Mouse (Mus musculus) embryonic facial prominence, embryonic 12.5 days (tissue): ENCODE measurements around the gene Kera. TPM values are rescaled to one million over a fixed set of nuclear protein-coding genes. Genes with fewer than 3 reads are reported as not detected.

Experiments
- ATAC-seq: fragments of 200-750 bp; cut with Nextera tagmentation; 2 replicates; pipeline ENCODE4 v1.8.0; 2017; ENCODE audit not compliant: insufficient number of reproducible peaks, insufficient read depth, low FRiP score, low TSS enrichment
- H3K27ac ChIP-seq: fragments of 300-500 bp; sonication (generic); 2 replicates; pipeline ENCODE4 v1.5.1; 2016; ENCODE audit warnings: mild to moderate bottlenecking
- H3K27me3 ChIP-seq: fragments of 300-500 bp; sonication (generic); 2 replicates; pipeline ENCODE4 v1.6.1; 2016; ENCODE audit warnings: mild to moderate bottlenecking, moderate library complexity
- H3K36me3 ChIP-seq: fragments of 300-500 bp; sonication (generic); 2 replicates; pipeline ENCODE4 v1.6.1; 2016; ENCODE audit warnings: mild to moderate bottlenecking
- H3K4me1 ChIP-seq: fragments of 300-500 bp; sonication (generic); 2 replicates; pipeline ENCODE4 v1.6.1; 2016
- H3K4me2 ChIP-seq: fragments of 300-500 bp; sonication (generic); replicated peaks from 2 replicates; pipeline ENCODE4 v1.6.1; 2016; ENCODE audit warnings: mild to moderate bottlenecking, moderate library complexity
- H3K4me3 ChIP-seq: fragments of 300-500 bp; sonication (generic); 2 replicates; pipeline ENCODE4 v1.5.1; 2016; ENCODE audit warnings: mild to moderate bottlenecking
- H3K9ac ChIP-seq: fragments of 300-500 bp; sonication (generic); 2 replicates; pipeline ENCODE4 v1.6.1; 2016; ENCODE audit warnings: mild to moderate bottlenecking, moderate library complexity
- H3K9me3 ChIP-seq: fragments of 300-500 bp; sonication (generic); 2 replicates; pipeline ENCODE4 v1.6.1; 2016; ENCODE audit warnings: mild to moderate bottlenecking, moderate library complexity
- WGBS: fragments of 180-500 bp; shearing (Covaris S2); methylation state at CpG from one replicate; pipeline ENCODE4 v1.1.7; 2016; 5-methylcytosine and 5-hydroxymethylcytosine counted together
- polyA plus RNA-seq: library from polyadenylated mRNA; unstranded; fragments of >200 nt; fragmentation: Nextera tagmentation; extraction: Ambion mirVana; gene quantifications from 2 replicates; pipeline ENCODE4 v1.2.1, GENCODE M21; 2016

Gene Kera
- 6.6 and 6.7 TPM in 2 replicates for polyA plus RNA-seq

- WGBS = 61% methylated on average over 2 of the region's 2 CpGs
- no peak within 1 kb of the TSS for H3K27ac ChIP-seq
- H3K9ac ChIP-seq = no peak within 1 kb of the TSS
- ATAC-seq = no peak
- 0 out of 2 replicates have a peak, but pooled peaks cover 7% of the 10 kb centered on the region for H3K4me1 ChIP-seq
- H3K36me3 ChIP-seq = no peaks in the 10 kb centered on the region
- H3K4me3 ChIP-seq = no peak within 1 kb of the TSS
- no peaks in the 10 kb centered on the region for H3K9me3 ChIP-seq
- no peak within 1 kb of the TSS for H3K4me2 ChIP-seq
- H3K27me3 ChIP-seq = no peaks in the 10 kb centered on the region
These were observed at the start of gene Kera for GRCm38 (mm10) chr10:97606579-97606978. TSS of gene Kera (plus strand) at chr10:97606879.

- Histone ChIP-seq H3K4me1 (no peaks in the 10 kb centered on the region; the same call in 1 of the 2 replicates), H3K9ac (no peak within 1 kb of the TSS), H3K9me3 (no peaks in the 10 kb centered on the region; the same call in 1 of the 2 replicates), H3K27ac (peak within 1 kb of the TSS; percentile 80), H3K4me2 (peak within 1 kb of the TSS; percentile 41), H3K4me3 (0 out of 2 replicates have a peak within 1 kb of the TSS, but pooled peaks have one; percentile 22), H3K36me3 (peaks cover 7% of the 10 kb centered on the region; the same call in 1 of the 2 replicates), H3K27me3 (no peaks in the 10 kb centered on the region)
- WGBS = 23% methylated on average over 10 of the region's 10 CpGs
- 0 out of 2 replicates have a peak, but pooled peaks have one; percentile 64 for ATAC-seq
These were observed 41.5 kb upstream of the Kera start, which contains the start of gene Lum for GRCm38 (mm10) chr10:97564957-97565856. TSS of gene Lum (plus strand) at chr10:97565128.

- 44% methylated on average over 8 of the region's 8 CpGs for WGBS
- H3K36me3 ChIP-seq = peaks cover 7% of the 10 kb centered on the region; the same call in 1 of the 2 replicates
- H3K4me1 ChIP-seq = no peaks in the 10 kb centered on the region; the same call in 1 of the 2 replicates
- ATAC-seq = no peak
- H3K4me3 ChIP-seq = no peak overlapping the region; the same call in 1 of the 2 replicates
- H3K27ac ChIP-seq = peak overlapping the region; percentile 60; the same call in 1 of the 2 replicates
- no peaks in the 10 kb centered on the region for H3K27me3 ChIP-seq
- peak overlapping the region; percentile 36 for H3K4me2 ChIP-seq
- H3K9me3 ChIP-seq = no peaks in the 10 kb centered on the region; the same call in 1 of the 2 replicates
- no peak overlapping the region for H3K9ac ChIP-seq
These were observed 39.1 kb upstream of the Kera start for GRCm38 (mm10) chr10:97567489-97568135.

GRCm38 (mm10) chr10:97582543-97583231 is 24.0 kb upstream of the Kera start:
- no peaks in the 10 kb centered on the region for H3K36me3 ChIP-seq
- H3K4me1 ChIP-seq = peaks cover 6% of the 10 kb centered on the region; the same call in 1 of the 2 replicates
- H3K9me3 ChIP-seq = no peaks in the 10 kb centered on the region
- no peak overlapping the region for H3K27ac ChIP-seq
- no peak overlapping the region for H3K9ac ChIP-seq
- H3K4me2 ChIP-seq = no peak overlapping the region
- no peak overlapping the region for H3K4me3 ChIP-seq
- H3K27me3 ChIP-seq = no peaks in the 10 kb centered on the region
- ATAC-seq = no peak
- 93% methylated on average over 4 of the region's 4 CpGs for WGBS

GRCm38 (mm10) chr10:97584176-97584575 is 22.5 kb upstream of the Kera start:
- Histone ChIP-seq H3K9ac (no peak overlapping the region), H3K4me1 (peaks cover 6% of the 10 kb centered on the region; the same call in 1 of the 2 replicates), H3K36me3 (no peaks in the 10 kb centered on the region), H3K9me3 (no peaks in the 10 kb centered on the region), H3K27me3 (no peaks in the 10 kb centered on the region), H3K4me2 (no peak overlapping the region), H3K4me3 (no peak overlapping the region), H3K27ac (peak overlapping the region; percentile 70)
- WGBS = 15% methylated on average over 3 of the region's 3 CpGs
- ATAC-seq = no peak

GRCm38 (mm10) chr10:97587159-97587558 is 19.5 kb upstream of the Kera start:
- Histone ChIP-seq H3K9ac (no peak overlapping the region), H3K4me1 (peaks cover 11% of the 10 kb centered on the region; the same call in 1 of the 2 replicates), H3K27ac (no peak overlapping the region), H3K36me3 (no peaks in the 10 kb centered on the region), H3K27me3 (no peaks in the 10 kb centered on the region), H3K9me3 (no peaks in the 10 kb centered on the region), H3K4me2 (no peak overlapping the region), H3K4me3 (no peak overlapping the region)
- 59% methylated on average over 5 of the region's 5 CpGs for WGBS
- ATAC-seq = no peak

- Histone ChIP-seq H3K4me2 (no peak overlapping the region), H3K36me3 (no peaks in the 10 kb centered on the region), H3K27me3 (no peaks in the 10 kb centered on the region), H3K4me1 (0 out of 2 replicates have a peak, but pooled peaks cover 5% of the 10 kb centered on the region), H3K9ac (no peak overlapping the region), H3K27ac (no peak overlapping the region), H3K9me3 (no peaks in the 10 kb centered on the region), H3K4me3 (no peak overlapping the region)
- 84% methylated on average over 6 of the region's 6 CpGs for WGBS
- ATAC-seq = no peak
These were observed 17.1 kb upstream of the Kera start for GRCm38 (mm10) chr10:97589574-97589973.

- H3K4me3 ChIP-seq = no peak overlapping the region
- no peak overlapping the region for H3K4me2 ChIP-seq
- no peak for ATAC-seq
- H3K27me3 ChIP-seq = no peaks in the 10 kb centered on the region
- 32% methylated on average over 3 of the region's 3 CpGs for whole genome bisulfite sequencing
- no peak overlapping the region for H3K27ac ChIP-seq
- no peak overlapping the region for H3K9ac ChIP-seq
- no peaks in the 10 kb centered on the region for H3K9me3 ChIP-seq
- H3K4me1 ChIP-seq = 0 out of 2 replicates have a peak, but pooled peaks cover 5% of the 10 kb centered on the region
- no peaks in the 10 kb centered on the region for H3K36me3 ChIP-seq
These were observed 15.6 kb upstream of the Kera start for GRCm38 (mm10) chr10:97591036-97591435.

- no peak overlapping the region for H3K4me3 ChIP-seq
- H3K27me3 ChIP-seq = no peaks in the 10 kb centered on the region
- H3K9me3 ChIP-seq = no peaks in the 10 kb centered on the region
- H3K27ac ChIP-seq = no peak overlapping the region
- H3K36me3 ChIP-seq = no peaks in the 10 kb centered on the region
- no peak overlapping the region for H3K4me2 ChIP-seq
- WGBS = 28% methylated on average over 3 of the region's 3 CpGs
- no peak for ATAC-seq
- H3K9ac ChIP-seq = no peak overlapping the region
- 0 out of 2 replicates have a peak, but pooled peaks cover 5% of the 10 kb centered on the region for H3K4me1 ChIP-seq
These were observed 15.0 kb upstream of the Kera start for GRCm38 (mm10) chr10:97591685-97592084.

GRCm38 (mm10) chr10:97595680-97596079 is 11.0 kb upstream of the Kera start:
- peak overlapping the region; percentile 63; the same call in 1 of the 2 replicates for H3K27ac ChIP-seq
- H3K4me2 ChIP-seq = no peak overlapping the region
- 40% methylated on average over 1 of the region's 1 CpGs for WGBS
- no peak overlapping the region for H3K4me3 ChIP-seq
- H3K9me3 ChIP-seq = no peaks in the 10 kb centered on the region
- H3K27me3 ChIP-seq = no peaks in the 10 kb centered on the region
- no peak overlapping the region for H3K9ac ChIP-seq
- no peaks in the 10 kb centered on the region for H3K4me1 ChIP-seq
- no peak for ATAC-seq
- H3K36me3 ChIP-seq = no peaks in the 10 kb centered on the region

GRCm38 (mm10) chr10:97601744-97602143 is 4.9 kb upstream of the Kera start:
- Histone ChIP-seq H3K4me2 (no peak overlapping the region), H3K9me3 (no peaks in the 10 kb centered on the region), H3K27ac (no peak overlapping the region), H3K4me1 (no peaks in the 10 kb centered on the region), H3K36me3 (no peaks in the 10 kb centered on the region), H3K4me3 (no peak overlapping the region), H3K9ac (no peak overlapping the region), H3K27me3 (no peaks in the 10 kb centered on the region)
- ATAC-seq = no peak
- WGBS = 84% methylated on average over 4 of the region's 4 CpGs
